Mouse (Mus musculus) midbrain, embryonic 11.5 days (tissue): ENCODE data around the gene Clec16a. TPM values are rescaled to one million over a fixed set of nuclear protein-coding genes. Genes with fewer than 3 reads are reported as not detected.

Source experiments
- ATAC-seq: fragments of 200-750 bp; cut with Nextera tagmentation; 2 replicates; pipeline ENCODE4 v1.8.0; 2017; ENCODE audit warnings: moderate TSS enrichment, moderate library complexity; ENCODE audit not compliant: low FRiP score
- DNase-seq: peaks from one replicate; pipeline ENCODE4 v3.0.0; 2015; ENCODE audit warnings: low spot score; ENCODE audit errors: missing footprints
- H3K27ac ChIP-seq: fragments of 300-500 bp; sonication (generic); 2 replicates; pipeline ENCODE4 v1.5.1; 2014; ENCODE audit warnings: low read depth, low read length
- H3K27me3 ChIP-seq: fragments of 300-500 bp; sonication (generic); 2 replicates; pipeline ENCODE4 v1.6.1; 2014; ENCODE audit warnings: mild to moderate bottlenecking, low read length, moderate library complexity, mixed read lengths; ENCODE audit not compliant: control insufficient read depth, insufficient read depth
- H3K36me3 ChIP-seq: fragments of 300-500 bp; sonication (generic); 2 replicates; pipeline ENCODE4 v1.6.1; 2014; ENCODE audit warnings: mild to moderate bottlenecking, low read length, moderate library complexity, mixed read lengths; ENCODE audit not compliant: control insufficient read depth, insufficient read depth
- H3K4me1 ChIP-seq: fragments of 300-500 bp; sonication (generic); 2 replicates; pipeline ENCODE4 v1.6.1; 2014; ENCODE audit warnings: low read length; ENCODE audit not compliant: control insufficient read depth, insufficient read depth
- H3K4me2 ChIP-seq: fragments of 300-500 bp; sonication (generic); 2 replicates; pipeline ENCODE4 v1.6.1; 2014; ENCODE audit warnings: mild to moderate bottlenecking, moderate library complexity
- H3K4me3 ChIP-seq: fragments of 300-500 bp; sonication (generic); 2 replicates; pipeline ENCODE4 v1.5.1; 2014; ENCODE audit warnings: low read depth, low read length
- H3K9ac ChIP-seq: fragments of 300-500 bp; sonication (generic); 2 replicates; pipeline ENCODE4 v1.6.1; 2014; ENCODE audit warnings: low read length
- H3K9me3 ChIP-seq: fragments of 300-500 bp; sonication (generic); 2 replicates; pipeline ENCODE4 v1.6.1; 2016; ENCODE audit warnings: low read length; ENCODE audit not compliant: control insufficient read depth
- WGBS: fragments of 180-500 bp; shearing (Covaris S2); extraction: QIAGEN DNeasy Blood & Tissue Kit; methylation state at CpG from one replicate; pipeline ENCODE4 v1.1.7; 2014; 5-methylcytosine and 5-hydroxymethylcytosine counted together
- polyA plus RNA-seq: library from polyadenylated mRNA; unstranded; fragments of >200 nt; fragmentation: Nextera tagmentation; extraction: Ambion mirVana; gene quantifications from 2 replicates; pipeline ENCODE4 v1.2.1, GENCODE M21; 2014

Clec16a gene
- polyA plus RNA-seq, 1 experiment from 2014 or later = 41.2 TPM

DNA sequence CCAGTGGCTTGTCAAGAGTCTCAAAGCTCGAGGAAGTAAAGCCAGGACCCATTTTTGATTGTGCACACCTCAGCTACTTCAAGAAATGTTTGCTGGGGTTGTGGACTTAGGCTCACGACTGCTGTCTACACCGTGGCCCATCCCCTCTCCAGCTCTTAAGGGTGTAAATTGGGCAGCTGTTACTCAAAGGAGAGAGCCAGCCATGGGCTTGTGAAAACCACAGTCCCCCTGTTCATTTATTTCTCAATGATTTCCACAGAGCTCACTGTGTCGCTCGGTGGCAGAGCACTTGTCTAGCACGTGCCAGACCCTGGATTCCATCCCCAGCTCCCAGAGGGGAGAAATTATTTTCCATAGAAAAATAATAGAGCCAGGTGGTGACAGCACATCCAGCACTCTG lies 211.0 kb downstream of the Clec16a start:
- WGBS = 82% methylated on average over 6 of the region's 6 CpGs
- DNase-seq = no peak
- Histone ChIP-seq H3K4me1 (no peaks in the 10 kb centered on the region), H3K9me3 (no peaks in the 10 kb centered on the region), H3K27ac (no peak overlapping the region), H3K4me2 (no peak overlapping the region), H3K27me3 (no peaks in the 10 kb centered on the region), H3K36me3 (no peaks in the 10 kb centered on the region), H3K4me3 (no peak overlapping the region), H3K9ac (no peak overlapping the region)
- ATAC-seq = no peak

DNA sequence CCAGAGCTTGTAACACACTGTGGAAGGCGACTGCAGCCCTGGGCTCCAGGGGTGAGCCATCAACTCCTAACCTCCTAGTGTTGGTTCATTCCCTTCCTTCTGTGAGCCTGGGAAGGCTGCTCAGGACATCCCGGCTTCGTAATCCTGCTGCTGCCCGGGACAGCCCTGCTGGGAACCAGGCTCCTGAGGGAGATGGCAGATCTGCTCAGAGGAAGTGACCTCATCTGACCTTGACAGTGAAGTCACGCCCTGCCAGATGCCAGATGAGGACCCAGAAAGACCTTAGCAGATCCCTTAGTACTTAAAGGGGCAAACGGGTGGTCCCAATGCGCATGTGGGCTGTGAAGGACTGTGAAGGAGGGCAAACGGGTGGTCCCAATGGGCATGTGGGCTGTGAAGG lies 216.0 kb downstream of the Clec16a start:
- Histone ChIP-seq H3K4me2 (no peak overlapping the region), H3K36me3 (no peaks in the 10 kb centered on the region), H3K9me3 (no peaks in the 10 kb centered on the region), H3K9ac (no peak overlapping the region), H3K27me3 (no peaks in the 10 kb centered on the region), H3K4me3 (no peak overlapping the region), H3K4me1 (no peaks in the 10 kb centered on the region), H3K27ac (no peak overlapping the region)
- no peak for DNase-seq
- WGBS = 71% methylated on average over 8 of the region's 8 CpGs
- no peak for ATAC-seq

DNA sequence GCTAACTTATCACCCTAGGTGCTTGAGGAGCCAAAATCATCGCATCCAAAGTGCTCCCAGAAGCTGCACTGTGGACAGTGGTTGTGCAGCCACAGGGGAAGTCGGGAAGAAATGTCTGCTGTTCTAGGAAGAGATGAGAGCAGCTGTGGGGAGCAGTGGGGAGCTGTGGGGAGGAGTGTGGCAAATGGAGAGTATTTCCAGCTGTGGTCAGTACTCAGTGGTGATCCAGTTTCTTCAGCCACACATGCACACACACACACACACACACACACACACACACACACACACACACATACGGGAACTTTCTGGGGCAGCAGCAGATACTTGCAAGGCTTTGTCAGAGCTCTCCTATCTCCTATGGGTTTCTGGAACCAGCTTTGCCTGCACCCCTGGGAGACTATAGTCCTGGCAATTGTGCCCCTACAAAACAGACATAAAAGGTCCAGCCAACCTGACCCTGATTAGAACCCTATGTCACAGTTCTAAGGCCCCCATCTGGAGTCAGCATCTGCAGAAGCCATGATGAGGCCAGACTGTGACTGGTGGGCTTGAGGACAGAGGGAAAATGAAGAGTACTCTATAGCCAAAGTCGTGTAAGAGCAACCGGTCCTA lies 217.5 kb downstream of the Clec16a start:
- no peak for ATAC-seq
- Histone ChIP-seq H3K4me3 (no peak overlapping the region), H3K27me3 (no peaks in the 10 kb centered on the region), H3K36me3 (no peaks in the 10 kb centered on the region), H3K9ac (no peak overlapping the region), H3K4me2 (no peak overlapping the region), H3K9me3 (no peaks in the 10 kb centered on the region), H3K4me1 (no peaks in the 10 kb centered on the region), H3K27ac (no peak overlapping the region)
- DNase-seq = no peak
- 79% methylated on average over 5 of the region's 5 CpGs for WGBS

DNA sequence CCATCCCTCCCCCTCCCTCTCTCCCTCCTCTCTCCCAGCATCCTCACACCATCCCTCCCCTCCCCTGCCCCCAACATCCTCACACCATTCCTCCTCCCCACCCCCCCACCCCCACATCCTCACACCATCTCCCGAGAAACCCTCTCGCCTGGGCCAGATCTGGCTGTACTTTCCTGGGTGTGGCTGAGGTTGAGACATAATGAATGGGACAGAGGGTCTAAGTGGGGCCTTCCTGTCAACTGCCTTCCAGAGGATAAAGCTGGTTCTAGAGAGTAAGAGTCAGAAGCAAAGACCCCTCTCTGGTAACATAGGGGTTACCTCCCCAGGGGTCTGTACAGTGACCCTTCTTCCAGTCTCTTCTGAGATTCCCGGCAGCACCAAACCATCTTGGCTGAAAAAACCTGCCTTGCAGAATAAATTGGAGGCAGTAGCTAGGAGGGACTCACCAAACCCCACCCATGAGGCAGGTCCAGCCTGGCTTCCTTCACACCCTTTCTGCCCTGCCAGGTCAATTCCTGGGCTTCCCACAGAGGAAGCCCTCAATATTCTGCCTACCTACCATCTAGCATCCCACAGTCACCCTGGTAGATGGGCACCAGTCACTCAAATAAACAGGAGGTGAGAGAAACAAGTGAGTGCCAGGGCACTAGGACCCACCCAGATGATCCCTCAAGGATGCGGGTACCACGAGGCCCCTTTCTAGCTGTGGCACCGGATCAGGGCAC lies 218.6 kb downstream of the Clec16a start:
- DNase-seq (no peak), ATAC-seq (no peak)
- WGBS = 66% methylated on average over 6 of the region's 6 CpGs

DNA sequence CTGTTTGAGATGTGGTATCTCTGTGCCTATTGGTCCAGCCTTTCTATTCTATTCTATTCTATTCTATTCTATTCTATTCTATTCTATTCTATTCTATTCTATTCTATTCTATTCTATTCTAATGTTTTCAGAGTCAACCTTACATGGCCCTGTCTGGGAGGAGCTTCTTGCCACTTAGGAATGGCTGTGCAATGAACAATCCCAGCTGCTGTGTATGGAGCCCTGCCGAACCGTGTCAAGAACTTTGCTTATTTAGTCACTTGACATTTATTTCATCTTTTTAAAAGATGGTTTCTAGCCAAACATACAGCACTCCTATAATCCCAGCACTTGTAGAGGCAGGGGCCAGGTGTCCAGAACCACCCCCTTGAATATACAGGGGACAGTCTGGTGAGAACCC lies 219.2 kb downstream of the Clec16a start:
- H3K27me3 ChIP-seq = no peaks in the 10 kb centered on the region
- H3K4me3 ChIP-seq = no peak overlapping the region
- DNase-seq (no peak), ATAC-seq (no peak)
- no peaks in the 10 kb centered on the region for H3K36me3 ChIP-seq
- no peak overlapping the region for H3K9ac ChIP-seq
- H3K27ac ChIP-seq = no peak overlapping the region
- no peaks in the 10 kb centered on the region for H3K9me3 ChIP-seq
- no peaks in the 10 kb centered on the region for H3K4me1 ChIP-seq
- no peak overlapping the region for H3K4me2 ChIP-seq
- WGBS = 78% methylated on average over 2 of the region's 2 CpGs

More for the DNA sequence above, 218.6 kb downstream of the Clec16a start:
- H3K27ac ChIP-seq = no peak overlapping the region
- H3K27me3 ChIP-seq = no peaks in the 10 kb centered on the region
- H3K4me1 ChIP-seq = no peaks in the 10 kb centered on the region
- no peaks in the 10 kb centered on the region for H3K9me3 ChIP-seq
- no peak overlapping the region for H3K4me3 ChIP-seq
- H3K4me2 ChIP-seq = no peak overlapping the region
- no peaks in the 10 kb centered on the region for H3K36me3 ChIP-seq
- H3K9ac ChIP-seq = no peak overlapping the region

DNA sequence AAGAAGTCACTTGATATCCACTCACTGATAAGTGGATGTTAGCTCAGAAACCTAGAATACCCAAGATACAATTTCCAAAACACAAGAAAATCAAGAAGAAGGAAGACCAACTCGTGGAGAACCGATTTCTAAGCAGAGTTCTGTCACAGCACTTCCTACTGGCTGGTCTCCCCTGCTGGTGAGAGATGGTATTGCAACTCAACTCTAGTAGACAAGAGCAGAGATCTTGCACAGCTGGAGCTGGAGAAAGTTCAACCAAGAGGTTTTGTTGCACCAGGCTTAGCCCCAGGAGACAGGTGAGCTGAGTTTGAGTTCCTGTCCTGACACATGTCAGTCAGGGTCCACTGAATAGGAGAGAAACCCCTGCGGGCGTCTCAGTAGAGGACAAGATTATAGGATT lies 222.0 kb downstream of the Clec16a start:
- Histone ChIP-seq H3K9me3 (no peaks in the 10 kb centered on the region), H3K4me1 (no peaks in the 10 kb centered on the region), H3K9ac (no peak overlapping the region), H3K36me3 (no peaks in the 10 kb centered on the region), H3K27ac (no peak overlapping the region), H3K4me2 (no peak overlapping the region), H3K27me3 (no peaks in the 10 kb centered on the region), H3K4me3 (no peak overlapping the region)
- ATAC-seq (no peak), DNase-seq (peak; percentile 94)
- 40% methylated on average over 4 of the region's 4 CpGs for WGBS

DNA sequence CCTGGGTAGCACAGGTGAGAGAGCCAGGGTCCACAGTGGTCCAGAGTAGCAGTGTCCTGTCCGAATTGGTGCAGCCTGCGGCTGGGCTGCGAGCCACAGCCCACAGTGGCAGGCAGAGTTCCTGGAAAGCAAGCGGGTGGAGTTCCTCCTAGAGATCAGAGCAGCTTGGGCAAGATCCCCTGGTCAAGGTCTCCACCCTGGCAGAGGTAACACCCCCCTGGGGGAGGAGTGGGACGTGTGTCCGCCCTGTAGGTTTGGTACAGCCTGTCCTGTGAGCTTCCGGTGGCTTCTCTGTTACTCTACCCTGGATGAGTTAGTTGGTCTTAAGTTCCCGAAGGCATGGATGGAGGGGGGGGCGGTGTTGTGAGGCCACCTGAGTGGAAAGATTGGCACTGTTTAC lies 223.7 kb downstream of the Clec16a start:
- H3K4me3 ChIP-seq = no peak overlapping the region
- 64% methylated on average over 9 of the region's 9 CpGs for whole genome bisulfite sequencing
- DNase-seq (no peak), ATAC-seq (no peak)
- H3K9me3 ChIP-seq = no peaks in the 10 kb centered on the region
- H3K4me2 ChIP-seq = no peak overlapping the region
- H3K36me3 ChIP-seq = no peaks in the 10 kb centered on the region
- H3K27me3 ChIP-seq = no peaks in the 10 kb centered on the region
- H3K9ac ChIP-seq = no peak overlapping the region
- no peaks in the 10 kb centered on the region for H3K4me1 ChIP-seq
- H3K27ac ChIP-seq = no peak overlapping the region

DNA sequence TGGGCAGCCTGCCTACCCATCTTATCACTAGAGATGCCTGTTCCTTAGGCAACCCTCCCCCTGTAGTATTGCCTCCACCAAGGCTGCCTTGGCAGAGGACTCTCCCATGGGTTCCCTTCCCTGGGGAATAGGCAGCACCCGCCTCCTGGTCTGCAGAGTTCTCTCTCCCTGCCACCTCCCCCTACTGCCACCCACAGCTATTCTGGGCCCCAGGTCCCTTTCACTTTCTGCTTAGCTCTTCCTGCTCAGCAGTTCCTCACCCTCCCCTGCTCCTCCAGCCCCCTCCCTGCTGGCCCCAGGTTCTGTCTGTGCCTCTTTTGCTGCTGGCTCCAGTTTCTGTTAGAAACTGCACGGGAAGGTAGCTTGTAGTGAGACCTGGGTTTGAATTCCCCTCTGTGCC lies 224.5 kb downstream of the Clec16a start:
- Histone ChIP-seq H3K27ac (no peak overlapping the region), H3K36me3 (no peaks in the 10 kb centered on the region), H3K27me3 (no peaks in the 10 kb centered on the region), H3K4me1 (no peaks in the 10 kb centered on the region), H3K9ac (no peak overlapping the region), H3K4me3 (no peak overlapping the region), H3K4me2 (no peak overlapping the region), H3K9me3 (no peaks in the 10 kb centered on the region)
- DNase-seq = no peak
- 38% methylated on average over 2 of the region's 2 CpGs for WGBS
- ATAC-seq = no peak

DNA sequence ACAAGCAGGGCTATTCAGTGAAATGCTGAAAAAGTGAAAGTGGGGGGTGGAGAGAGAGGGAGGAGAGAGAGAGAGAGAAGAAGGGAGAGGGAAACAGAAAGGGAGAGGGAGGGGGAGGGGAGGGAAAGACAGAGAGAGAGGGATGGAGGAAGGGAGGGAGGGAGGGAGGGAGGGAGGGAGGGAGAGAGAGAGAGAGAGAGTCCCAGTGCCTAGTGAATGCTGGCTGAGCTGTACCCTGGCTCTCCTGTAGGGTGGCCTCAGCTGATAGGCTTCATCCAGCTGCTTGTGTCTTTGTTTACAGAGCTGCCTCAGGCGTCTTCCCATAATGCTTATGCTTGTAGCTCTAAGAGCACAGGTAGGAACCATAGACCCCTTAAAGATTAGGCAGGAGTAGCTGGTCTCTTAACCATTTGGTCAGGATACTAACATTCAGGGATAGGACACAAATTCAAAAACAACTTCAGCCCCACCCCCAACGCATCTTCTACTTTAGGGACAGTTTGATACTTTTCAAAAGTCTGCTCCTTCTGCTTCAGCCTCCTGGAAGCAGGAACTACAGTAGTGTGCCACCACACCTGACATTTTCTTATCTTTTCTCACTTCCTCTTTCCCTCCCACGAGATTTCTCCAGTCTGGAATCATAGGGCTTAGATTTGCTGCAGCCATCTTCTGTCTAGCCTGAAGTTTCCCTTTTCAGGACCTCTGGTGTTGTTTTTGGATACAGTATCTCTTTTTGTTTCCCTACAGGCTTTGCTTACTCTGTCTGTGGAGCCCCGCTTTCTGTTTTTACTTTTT lies 225.6 kb downstream of the Clec16a start:
- Histone ChIP-seq H3K9ac (no peak overlapping the region), H3K4me2 (no peak overlapping the region), H3K4me1 (no peaks in the 10 kb centered on the region), H3K27ac (no peak overlapping the region), H3K4me3 (no peak overlapping the region), H3K27me3 (no peaks in the 10 kb centered on the region), H3K36me3 (no peaks in the 10 kb centered on the region), H3K9me3 (no peaks in the 10 kb centered on the region)
- DNase-seq (no peak), ATAC-seq (no peak)
- WGBS = 54% methylated on average over 4 of the region's 4 CpGs
